Comparison of ENCODE assay signal across 9 mouse cellular contexts in genomic region chr5:100043361-100043760, GRCm38 (mm10). TPM values are rescaled to one million over a fixed set of nuclear protein-coding genes. Genes with fewer than 3 reads are reported as not detected.
DNase-seq lines count a peak whose midpoint lies in the region; ATAC-seq and TF ChIP-seq lines count a peak whose summit lies in the region.
"Had no signal": no experiment of that assay in that cellular context is flagged by ENCODE, and none has a peak within 500 bp of the region (broad histone marks: within the 10 kb centered on the region; RNA-seq: fewer than 3 reads in every experiment).

No protein-coding gene starts in this region.

- no peaks in the 10 kb centered on the region for H3K9me3 ChIP-seq in lung, embryonic 14.5 days (ENCODE audit: low read depth, low read length)
- H3K9me3 ChIP-seq in forebrain, embryonic 11.5 days (ENCODE audit: control insufficient read depth, low read length): no peaks in the 10 kb centered on the region
- H3K9me3 ChIP-seq in hindbrain, embryonic 14.5 days (ENCODE audit: control insufficient read depth, low read length): no peaks in the 10 kb centered on the region
- H3K9me3 ChIP-seq: stomach, embryonic 15.5 days had no signal

- no peaks in the 10 kb centered on the region for H3K36me3 ChIP-seq in lung, embryonic 14.5 days (ENCODE audit: insufficient read depth)
- no peaks in the 10 kb centered on the region for H3K36me3 ChIP-seq in forebrain, embryonic 11.5 days (ENCODE audit: control insufficient read depth, insufficient read depth, low read length)
- no peaks in the 10 kb centered on the region for H3K36me3 ChIP-seq in hindbrain, embryonic 14.5 days (replicated peaks; ENCODE audit: control insufficient read depth, insufficient read depth)
- H3K36me3 ChIP-seq: stomach, embryonic 15.5 days had no signal

- 53% methylated on average over 5 of the region's 5 CpGs for whole genome bisulfite sequencing in lung, embryonic 14.5 days
- 93% methylated on average over 5 of the region's 5 CpGs for WGBS in forebrain, embryonic 11.5 days
- 72% methylated on average over 5 of the region's 5 CpGs for WGBS in hindbrain, embryonic 14.5 days

- peak; percentile 25; the same call in 1 of the 2 replicates for TF ChIP-seq CTCF in lung, embryonic 14.5 days (IDR thresholded peaks at IDR 0.05; ENCODE audit: low read depth)

- ATAC-seq in lung, embryonic 14.5 days (ENCODE audit: insufficient read depth): no peak
- no peak for ATAC-seq in forebrain, embryonic 11.5 days (replicated peaks; ENCODE audit: low FRiP score)
- ATAC-seq in hindbrain, embryonic 14.5 days (ENCODE audit: low FRiP score): no peak

- no peak overlapping the region for H3K9ac ChIP-seq in lung, embryonic 14.5 days
- no peak overlapping the region for H3K9ac ChIP-seq in forebrain, embryonic 11.5 days (ENCODE audit: low read length)
- no peak overlapping the region for H3K9ac ChIP-seq in hindbrain, embryonic 14.5 days
- H3K9ac ChIP-seq: stomach, embryonic 15.5 days had no signal

- H3K27me3 ChIP-seq in lung, embryonic 14.5 days (ENCODE audit: insufficient read depth, low read length): no peaks in the 10 kb centered on the region
- no peaks in the 10 kb centered on the region for H3K27me3 ChIP-seq in forebrain, embryonic 11.5 days (ENCODE audit: control insufficient read depth, insufficient read depth, low read length)
- H3K27me3 ChIP-seq in hindbrain, embryonic 14.5 days (ENCODE audit: control insufficient read depth, insufficient read depth, low read length): no peaks in the 10 kb centered on the region
- H3K27me3 ChIP-seq: stomach, embryonic 15.5 days had no signal

- H3K4me3 ChIP-seq in lung, embryonic 14.5 days (ENCODE audit: low read depth, low read length): no peak overlapping the region
- no peak overlapping the region for H3K4me3 ChIP-seq in forebrain, embryonic 11.5 days (ENCODE audit: low read depth, low read length)
- no peak overlapping the region for H3K4me3 ChIP-seq in hindbrain, embryonic 14.5 days (replicated peaks; ENCODE audit: low read length)
- H3K4me3 ChIP-seq: stomach, embryonic 15.5 days had no signal

- intact Hi-C loops in left cerebral cortex, postnatal 14 days (cut with DNase I): no loop called here

- no peak overlapping the region for H3K27ac ChIP-seq in lung, embryonic 14.5 days (ENCODE audit: low read depth)
- H3K27ac ChIP-seq in forebrain, embryonic 11.5 days (ENCODE audit: low read depth, low read length): no peak overlapping the region
- H3K27ac ChIP-seq in hindbrain, embryonic 14.5 days: no peak overlapping the region
- H3K27ac ChIP-seq: stomach, embryonic 15.5 days had no signal

- 0 out of 2 replicates have a peak, but pooled peaks cover 4% of the 10 kb centered on the region for H3K4me1 ChIP-seq in lung, embryonic 14.5 days (ENCODE audit: insufficient read depth)
- peaks cover 8% of the 10 kb centered on the region for H3K4me1 ChIP-seq in forebrain, embryonic 11.5 days (replicated peaks; ENCODE audit: control insufficient read depth, insufficient read depth, low read length)
- H3K4me1 ChIP-seq in hindbrain, embryonic 14.5 days (replicated peaks; ENCODE audit: control insufficient read depth, insufficient read depth, low read length): peaks cover 32% of the 10 kb centered on the region; the same call in 1 of the 2 replicates

- H3K4me2 ChIP-seq in lung, embryonic 14.5 days: no peak overlapping the region
- H3K4me2 ChIP-seq in forebrain, embryonic 11.5 days (ENCODE audit: low read depth, low read length, severe bottlenecking): no peak overlapping the region
- H3K4me2 ChIP-seq in hindbrain, embryonic 14.5 days (replicated peaks): no peak overlapping the region
- H3K4me2 ChIP-seq: stomach, embryonic 15.5 days had no signal

- peak; percentile 32 to 56 for DNase-seq in left cerebral cortex, postnatal 14 days (ENCODE audit: low spot score in 2 of 2)
- DNase-seq in left cerebral cortex, adult 11 months (ENCODE audit: low spot score): no peak
- DNase-seq in adrenal gland, adult 18-20 months (ENCODE audit: low spot score in 2 of 2): peak; percentile 62 to 66
- peak; percentile 83 to 91 for DNase-seq in cerebellum, postnatal 25 days
- DNase-seq in lung, embryonic 14.5 days: peak; percentile 77
- DNase-seq in spleen, postnatal 36 days (ENCODE audit: low spot score in 2 of 2): no peak
- no peak for DNase-seq in forebrain, embryonic 11.5 days (ENCODE audit: low spot score)
- DNase-seq in hindbrain, embryonic 14.5 days (ENCODE audit: low spot score): no peak

RNA-seq across cellular contexts. Expression of gene Enoph1, which starts 3.6 kb away (rescaled TPM):
- 10 to 100 TPM; 50.0 to 52.6 TPM for total RNA-seq in left cerebral cortex, postnatal 14 days (2021)
- 10 to 100 TPM; 28.4 to 35.4 TPM for total RNA-seq in adrenal gland, adult 18-20 months (2021)
- polyA plus RNA-seq in lung, embryonic 14.5 days (2014; fragmentation: Nextera tagmentation; extraction: Ambion mirVana): 47.9 and 50.8 TPM in 2 replicates
- polyA plus RNA-seq in forebrain, embryonic 11.5 days (2014; fragmentation: Nextera tagmentation; extraction: Ambion mirVana): 50.5 and 53.1 TPM in 2 replicates
- polyA plus RNA-seq in hindbrain, embryonic 14.5 days (2014; fragmentation: Nextera tagmentation; extraction: Ambion mirVana): 44.3 and 54.0 TPM in 2 replicates

RNA-seq across cellular contexts. Expression of gene Hnrnpdl, which starts 3.9 kb away (rescaled TPM):
- total RNA-seq in left cerebral cortex, postnatal 14 days (2021): 100 to 1,000 TPM; 141 to 169 TPM
- 100 to 1,000 TPM in 1 of 2 experiments, 10 to 100 TPM in 1; 89.6 to 124 TPM for total RNA-seq in adrenal gland, adult 18-20 months (2021)
- 200 and 204 TPM in 2 replicates for polyA plus RNA-seq in lung, embryonic 14.5 days (2014; fragmentation: Nextera tagmentation; extraction: Ambion mirVana)
- 296 and 314 TPM in 2 replicates for polyA plus RNA-seq in forebrain, embryonic 11.5 days (2014; fragmentation: Nextera tagmentation; extraction: Ambion mirVana)
- polyA plus RNA-seq in hindbrain, embryonic 14.5 days (2014; fragmentation: Nextera tagmentation; extraction: Ambion mirVana): 202 and 206 TPM in 2 replicates

Comparison
In these comparisons a context has a peak if more than half of its experiments do, and no peak if none do; other contexts are left out.
1. DNase-seq: peak in left cerebral cortex, postnatal 14 days (2 of 2), adrenal gland, adult 18-20 months (2 of 2), cerebellum, postnatal 25 days (2 of 2) and lung, embryonic 14.5 days (single experiment); none in left cerebral cortex, adult 11 months (single experiment), spleen, postnatal 36 days (0 of 2), forebrain, embryonic 11.5 days (single experiment) and hindbrain, embryonic 14.5 days (single experiment).